Mouse (Mus musculus): ENCODE measurements around the gene Olfr1410. TPM values are rescaled to one million over a fixed set of nuclear protein-coding genes. Genes with fewer than 3 reads are reported as not detected.
A peak's percentile ranks its signal among the peaks of the same experiment; 100 is the strongest.

Olfr1410 gene
- polyA plus RNA-seq, 1 experiment from 2014 or later, result not detected

DNA sequence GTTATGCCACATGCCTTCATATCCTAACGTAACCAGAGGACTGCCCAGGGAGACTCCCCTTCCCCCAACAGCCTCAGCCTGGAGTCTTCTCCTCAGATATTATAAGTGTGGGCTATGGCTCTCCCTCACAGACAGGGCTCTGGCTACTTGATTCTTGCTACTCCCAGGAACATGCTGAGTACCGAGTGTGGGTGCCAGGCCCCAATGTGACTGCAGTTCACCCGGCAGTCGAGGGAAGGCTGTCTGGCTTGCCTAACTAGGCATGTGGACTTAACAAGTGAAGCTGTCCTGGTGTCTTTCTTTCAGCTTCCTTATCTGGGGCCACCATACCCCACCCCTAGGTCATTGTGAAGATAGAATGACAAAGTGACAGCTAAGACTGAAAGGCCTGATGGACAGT, 38.1 kb downstream of the Olfr1410 start:
- Histone ChIP-seq H3K4me3 (no peak overlapping the region), H3K9ac (no peak overlapping the region), H3K36me3 (replicated peaks) (0 out of 2 replicates have a peak, but pooled peaks cover 5% of the 10 kb centered on the region), H3K4me2 (no peak overlapping the region), H3K4me1 (peaks cover 32% of the 10 kb centered on the region), H3K27me3 (replicated peaks) (0 out of 2 replicates have a peak, but pooled peaks cover 3% of the 10 kb centered on the region), H3K9me3 (no peaks in the 10 kb centered on the region), H3K27ac (no peak overlapping the region)
- ATAC-seq (replicated peaks), result no peak
- WGBS, result 82% methylated on average over 4 of the region's 4 CpGs

DNA sequence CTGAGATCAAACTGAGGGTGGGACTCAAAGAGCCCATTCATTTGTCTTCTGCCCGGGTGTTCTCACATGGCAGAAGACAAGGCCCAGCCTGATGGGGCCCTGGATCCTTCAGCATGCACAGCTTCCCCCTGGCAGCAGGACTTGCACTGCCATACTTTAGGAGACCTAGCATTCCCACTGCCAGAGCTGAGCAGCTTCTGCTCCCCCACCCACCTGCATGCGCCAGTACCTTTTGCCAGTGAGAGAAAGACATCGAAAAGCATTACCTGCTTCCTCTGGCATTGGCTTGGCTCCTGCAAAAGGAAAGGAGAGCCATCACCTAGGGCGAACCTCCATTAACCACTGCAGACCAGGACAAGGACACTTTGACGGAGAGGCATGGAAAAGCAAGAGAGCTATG, 39.3 kb downstream of the Olfr1410 start:
- Histone ChIP-seq H3K4me1 (peaks cover 24% of the 10 kb centered on the region), H3K9me3 (no peaks in the 10 kb centered on the region), H3K27me3 (replicated peaks) (0 out of 2 replicates have a peak, but pooled peaks cover 3% of the 10 kb centered on the region), H3K27ac (no peak overlapping the region), H3K4me2 (no peak overlapping the region), H3K36me3 (replicated peaks) (no peaks in the 10 kb centered on the region), H3K4me3 (no peak overlapping the region), H3K9ac (no peak overlapping the region)
- 85% methylated on average over 5 of the region's 5 CpGs for WGBS
- ATAC-seq (replicated peaks), result no peak

DNA sequence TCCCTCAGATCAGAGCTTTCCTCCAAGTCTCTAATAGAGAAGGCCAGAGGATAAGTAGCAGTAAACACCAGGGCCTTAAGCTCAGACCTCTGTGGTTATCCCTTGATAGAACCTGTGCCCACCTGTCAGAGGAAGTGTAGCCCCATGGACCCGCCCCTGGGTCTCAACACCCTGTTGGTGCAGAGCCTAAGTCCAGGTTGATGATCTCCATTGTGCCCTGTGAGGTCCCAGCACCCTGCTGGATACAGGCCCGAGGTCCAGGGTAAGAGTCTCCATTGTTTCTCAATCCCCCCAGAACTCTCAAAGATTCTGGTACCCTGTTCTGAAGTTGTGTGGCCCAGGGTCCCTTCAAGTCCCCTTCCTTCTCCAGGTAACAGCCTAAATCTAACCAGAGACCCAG, 40.5 kb downstream of the Olfr1410 start:
- Histone ChIP-seq H3K9me3 (no peaks in the 10 kb centered on the region), H3K4me1 (peaks cover 13% of the 10 kb centered on the region), H3K27ac (no peak overlapping the region), H3K27me3 (replicated peaks) (0 out of 2 replicates have a peak, but pooled peaks cover 3% of the 10 kb centered on the region), H3K4me3 (no peak overlapping the region), H3K4me2 (no peak overlapping the region), H3K9ac (no peak overlapping the region), H3K36me3 (replicated peaks) (no peaks in the 10 kb centered on the region)
- ATAC-seq (replicated peaks), result no peak
- WGBS, result 45% methylated on average over 2 of the region's 2 CpGs

DNA sequence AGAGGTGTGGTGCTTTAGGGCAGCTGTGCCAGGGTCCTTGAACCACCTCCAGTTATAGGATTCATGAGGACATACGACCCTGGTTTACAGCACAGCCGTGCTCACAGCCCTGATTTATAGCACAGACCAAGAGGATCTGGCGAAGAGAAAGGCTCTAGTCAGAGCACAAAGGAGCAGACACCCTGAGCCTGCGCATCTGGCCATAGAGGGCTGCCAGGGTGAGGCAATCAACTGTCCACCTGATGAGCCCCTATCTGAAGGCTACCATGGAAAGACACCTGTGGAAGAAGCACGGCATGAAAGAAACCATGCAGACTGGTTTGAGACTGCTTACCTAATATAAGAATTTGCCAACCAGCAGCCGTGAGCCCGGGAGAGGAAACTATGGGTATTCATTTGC, 41.0 kb downstream of the Olfr1410 start:
- Histone ChIP-seq H3K9me3 (no peaks in the 10 kb centered on the region), H3K9ac (no peak overlapping the region), H3K27ac (no peak overlapping the region), H3K27me3 (replicated peaks) (0 out of 2 replicates have a peak, but pooled peaks cover 3% of the 10 kb centered on the region), H3K4me2 (no peak overlapping the region), H3K4me3 (no peak overlapping the region), H3K4me1 (peaks cover 11% of the 10 kb centered on the region), H3K36me3 (replicated peaks) (no peaks in the 10 kb centered on the region)
- 78% methylated on average over 7 of the region's 7 CpGs for WGBS
- ATAC-seq (replicated peaks), result no peak

DNA sequence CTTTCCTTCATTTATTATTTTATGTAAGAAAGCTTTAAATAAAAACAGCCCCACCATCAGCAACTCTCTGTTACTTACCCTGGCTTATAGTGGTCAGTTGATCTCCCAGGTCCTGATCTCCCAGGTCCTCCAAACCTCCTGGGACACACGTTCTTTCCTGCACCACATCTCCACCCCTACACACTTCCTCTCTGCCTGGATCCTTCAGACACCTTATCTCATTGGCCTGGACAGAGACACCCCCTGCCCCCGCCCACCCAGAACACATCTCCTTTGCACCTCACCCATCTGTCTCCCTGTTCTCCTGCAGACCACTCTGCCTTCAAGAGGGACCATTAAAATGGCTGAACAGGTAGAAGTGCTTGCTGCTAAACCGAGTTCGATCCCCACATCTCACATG, 41.4 kb downstream of the Olfr1410 start:
- Histone ChIP-seq H3K27ac (no peak overlapping the region), H3K9me3 (no peaks in the 10 kb centered on the region), H3K9ac (no peak overlapping the region), H3K4me3 (no peak overlapping the region), H3K4me2 (no peak overlapping the region), H3K4me1 (peaks cover 11% of the 10 kb centered on the region), H3K36me3 (replicated peaks) (no peaks in the 10 kb centered on the region), H3K27me3 (replicated peaks) (0 out of 2 replicates have a peak, but pooled peaks cover 3% of the 10 kb centered on the region)
- 84% methylated on average over 4 of the region's 4 CpGs for WGBS
- no peak for ATAC-seq (replicated peaks)

DNA sequence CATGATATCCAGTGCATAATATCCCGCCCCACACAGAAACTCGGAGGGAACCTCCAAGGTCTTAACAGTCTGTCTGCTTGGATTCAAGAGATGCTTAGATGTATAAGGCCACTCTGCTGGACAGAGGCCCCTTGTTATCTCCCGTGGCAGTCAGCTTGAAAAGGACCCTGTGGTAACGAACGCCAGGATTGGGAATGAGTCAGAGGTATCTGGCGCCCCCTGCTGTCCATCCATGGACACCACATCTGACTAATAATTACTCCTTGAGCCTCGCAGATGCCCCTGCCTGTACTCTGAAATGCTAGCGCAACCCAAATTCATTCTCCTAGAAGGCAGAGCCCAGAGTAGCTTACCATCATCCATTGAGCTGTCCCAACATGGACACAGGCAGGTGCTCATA, 42.2 kb downstream of the Olfr1410 start:
- Histone ChIP-seq H3K27me3 (replicated peaks) (0 out of 2 replicates have a peak, but pooled peaks cover 3% of the 10 kb centered on the region), H3K27ac (no peak overlapping the region), H3K4me2 (peak overlapping the region; percentile 22), H3K9ac (0 out of 2 replicates have a peak overlapping the region, but pooled peaks have one; percentile 16), H3K4me3 (no peak overlapping the region), H3K9me3 (no peaks in the 10 kb centered on the region), H3K36me3 (replicated peaks) (no peaks in the 10 kb centered on the region), H3K4me1 (peaks cover 6% of the 10 kb centered on the region; the same call in 1 of the 2 replicates)
- peak; percentile 57 for ATAC-seq (replicated peaks)
- WGBS, result 9% methylated on average over 8 of the region's 8 CpGs

DNA sequence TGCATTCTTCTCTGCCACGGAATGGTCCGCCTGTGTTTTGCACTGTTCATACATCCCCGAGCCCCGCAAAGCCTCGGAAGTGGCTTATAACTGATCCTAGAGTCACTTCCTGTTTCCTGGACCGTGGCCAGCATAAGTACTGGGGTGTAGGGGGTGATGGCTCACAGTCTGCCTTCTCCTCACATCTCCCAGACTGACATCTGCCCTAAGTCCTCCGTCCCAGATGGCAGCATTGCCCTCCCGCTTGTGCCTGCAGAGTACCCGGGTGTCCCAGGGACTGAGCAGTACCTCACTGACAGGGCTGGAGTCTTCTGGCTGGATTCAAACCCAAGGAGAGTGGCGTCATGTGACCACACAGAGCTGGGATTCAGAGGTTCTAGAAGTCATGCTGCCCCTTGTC, 42.6 kb downstream of the Olfr1410 start:
- 57% methylated on average over 10 of the region's 10 CpGs for WGBS
- H3K4me1 ChIP-seq, result peaks cover 5% of the 10 kb centered on the region; the same call in 1 of the 2 replicates
- H3K4me3 ChIP-seq, result no peak overlapping the region
- no peak overlapping the region for H3K27ac ChIP-seq
- 0 out of 2 replicates have a peak, but pooled peaks cover 3% of the 10 kb centered on the region for H3K27me3 ChIP-seq (replicated peaks)
- ATAC-seq (replicated peaks), result no peak; the same call in 1 of the 2 replicates
- no peaks in the 10 kb centered on the region for H3K36me3 ChIP-seq (replicated peaks)
- H3K9ac ChIP-seq, result peak overlapping the region; percentile 16; the same call in 1 of the 2 replicates
- peak overlapping the region; percentile 22 for H3K4me2 ChIP-seq
- H3K9me3 ChIP-seq, result no peaks in the 10 kb centered on the region

DNA sequence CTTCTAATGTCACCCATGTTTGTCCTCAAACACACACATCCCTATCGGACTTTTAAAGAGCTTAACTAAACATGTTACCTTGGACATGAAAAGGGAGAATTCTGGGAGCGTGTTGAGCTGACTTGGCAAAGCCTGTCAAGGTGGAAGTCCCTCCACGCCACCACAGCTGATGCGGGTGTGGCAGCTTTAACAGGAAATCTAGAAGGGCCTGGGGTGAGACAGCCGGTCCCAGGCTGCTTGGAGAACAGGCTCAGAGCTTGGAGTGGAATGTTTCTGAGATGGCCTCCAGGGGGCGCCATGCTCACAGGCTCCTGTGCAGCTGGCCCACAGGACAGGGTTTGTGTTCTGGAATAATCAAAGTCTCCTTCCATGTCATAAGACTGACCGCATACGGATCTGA, 43.1 kb downstream of the Olfr1410 start, which contains the start of gene Otos:
Gene Otos, minus strand, starts transcription at position 169 of the 400 bp plus-strand sequence.
- Histone ChIP-seq H3K4me2 (peak within 1 kb of the TSS; percentile 22), H3K4me3 (no peak within 1 kb of the TSS), H3K9me3 (no peaks in the 10 kb centered on the region), H3K4me1 (peaks cover 5% of the 10 kb centered on the region; the same call in 1 of the 2 replicates), H3K36me3 (replicated peaks) (no peaks in the 10 kb centered on the region), H3K27ac (no peak within 1 kb of the TSS), H3K9ac (peak within 1 kb of the TSS; percentile 16; the same call in 1 of the 2 replicates), H3K27me3 (replicated peaks) (0 out of 2 replicates have a peak, but pooled peaks cover 3% of the 10 kb centered on the region)
- peak; percentile 57 for ATAC-seq (replicated peaks)
- WGBS, result 27% methylated on average over 8 of the region's 8 CpGs

DNA sequence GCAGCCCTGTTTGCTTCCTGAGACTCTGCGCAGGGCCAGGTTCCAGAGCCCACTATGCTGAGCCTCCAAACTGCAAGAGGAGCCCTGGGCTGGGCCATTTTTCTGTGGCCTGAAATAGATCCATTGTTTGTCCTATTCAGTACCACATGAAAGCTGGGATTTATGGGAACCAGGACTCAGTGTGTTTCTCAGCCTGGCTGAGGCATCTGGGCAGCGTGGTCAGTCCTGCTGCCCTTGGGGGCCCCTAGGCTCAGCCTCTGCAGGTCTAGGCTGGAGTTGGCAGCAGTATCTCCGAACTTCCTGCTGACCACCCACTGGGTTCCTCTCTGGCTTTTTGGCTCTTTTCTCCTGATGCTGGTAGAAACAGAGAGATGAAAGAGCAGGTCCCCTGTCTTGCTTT, 45.9 kb downstream of the Olfr1410 start:
- no peak for ATAC-seq (replicated peaks)
- 50% methylated on average over 3 of the region's 3 CpGs for WGBS
- no peak overlapping the region for H3K9ac ChIP-seq

DNA sequence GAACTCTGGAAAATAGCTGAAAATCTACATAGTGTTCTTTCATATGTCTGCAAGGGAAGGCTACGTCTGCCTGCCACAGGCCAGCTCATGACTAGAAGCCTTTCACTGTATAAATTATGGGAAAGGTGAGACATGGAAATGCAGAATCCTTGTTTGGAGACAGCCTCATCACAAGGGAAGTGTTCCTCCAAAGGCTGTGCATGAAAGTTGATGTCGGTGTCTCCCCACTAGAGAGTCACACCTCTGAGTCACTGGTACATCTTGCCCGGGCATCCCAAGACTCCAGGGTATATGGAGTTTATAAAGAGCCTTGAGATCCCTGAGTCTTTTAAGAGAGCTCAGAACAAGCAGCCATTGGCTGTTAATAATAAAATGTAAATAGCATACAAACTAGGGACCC, 47.6 kb downstream of the Olfr1410 start:
- ATAC-seq (replicated peaks), result no peak
- H3K36me3 ChIP-seq (replicated peaks), result no peaks in the 10 kb centered on the region
- H3K4me1 ChIP-seq, result 0 out of 2 replicates have a peak, but pooled peaks cover 2% of the 10 kb centered on the region
- 93% methylated on average over 3 of the region's 3 CpGs for WGBS
- H3K27me3 ChIP-seq (replicated peaks), result 0 out of 2 replicates have a peak, but pooled peaks cover 2% of the 10 kb centered on the region
- no peak overlapping the region for H3K4me3 ChIP-seq
- no peak overlapping the region for H3K9ac ChIP-seq
- H3K27ac ChIP-seq, result no peak overlapping the region
- H3K9me3 ChIP-seq, result no peaks in the 10 kb centered on the region
- H3K4me2 ChIP-seq, result no peak overlapping the region

More for the DNA sequence above, 45.9 kb downstream of the Olfr1410 start:
- 0 out of 2 replicates have a peak, but pooled peaks cover 3% of the 10 kb centered on the region for H3K27me3 ChIP-seq (replicated peaks)
- H3K4me1 ChIP-seq, result peaks cover 5% of the 10 kb centered on the region; the same call in 1 of the 2 replicates
- no peaks in the 10 kb centered on the region for H3K36me3 ChIP-seq (replicated peaks)
- H3K27ac ChIP-seq, result no peak overlapping the region
- no peak overlapping the region for H3K4me3 ChIP-seq
- H3K9me3 ChIP-seq, result no peaks in the 10 kb centered on the region
- H3K4me2 ChIP-seq, result no peak overlapping the region

DNA sequence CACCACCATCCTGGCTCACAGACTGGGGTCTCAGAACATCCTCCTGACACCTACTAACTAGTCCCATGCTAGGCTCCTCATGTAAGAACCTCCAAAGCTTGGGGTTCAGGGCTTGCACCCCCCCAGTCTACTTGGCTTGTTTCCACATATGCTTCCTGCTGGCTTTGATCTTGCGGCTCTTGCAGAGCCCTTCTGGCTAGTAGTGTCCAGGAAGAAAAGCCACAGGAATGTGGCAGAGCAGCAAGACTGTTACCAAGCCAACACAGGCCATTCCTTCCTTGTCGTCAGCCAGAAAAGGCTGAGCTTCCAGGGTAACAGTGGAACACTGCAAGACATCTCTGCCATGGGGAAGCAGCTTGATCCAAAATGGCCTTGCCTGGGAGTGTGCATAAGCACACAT, 49.1 kb downstream of the Olfr1410 start:
- Histone ChIP-seq H3K4me1 (no peaks in the 10 kb centered on the region), H3K27me3 (replicated peaks) (no peaks in the 10 kb centered on the region), H3K4me2 (no peak overlapping the region), H3K9ac (no peak overlapping the region), H3K4me3 (no peak overlapping the region), H3K9me3 (no peaks in the 10 kb centered on the region), H3K36me3 (replicated peaks) (no peaks in the 10 kb centered on the region), H3K27ac (no peak overlapping the region)
- 70% methylated on average over 2 of the region's 2 CpGs for WGBS
- ATAC-seq (replicated peaks), result no peak

DNA sequence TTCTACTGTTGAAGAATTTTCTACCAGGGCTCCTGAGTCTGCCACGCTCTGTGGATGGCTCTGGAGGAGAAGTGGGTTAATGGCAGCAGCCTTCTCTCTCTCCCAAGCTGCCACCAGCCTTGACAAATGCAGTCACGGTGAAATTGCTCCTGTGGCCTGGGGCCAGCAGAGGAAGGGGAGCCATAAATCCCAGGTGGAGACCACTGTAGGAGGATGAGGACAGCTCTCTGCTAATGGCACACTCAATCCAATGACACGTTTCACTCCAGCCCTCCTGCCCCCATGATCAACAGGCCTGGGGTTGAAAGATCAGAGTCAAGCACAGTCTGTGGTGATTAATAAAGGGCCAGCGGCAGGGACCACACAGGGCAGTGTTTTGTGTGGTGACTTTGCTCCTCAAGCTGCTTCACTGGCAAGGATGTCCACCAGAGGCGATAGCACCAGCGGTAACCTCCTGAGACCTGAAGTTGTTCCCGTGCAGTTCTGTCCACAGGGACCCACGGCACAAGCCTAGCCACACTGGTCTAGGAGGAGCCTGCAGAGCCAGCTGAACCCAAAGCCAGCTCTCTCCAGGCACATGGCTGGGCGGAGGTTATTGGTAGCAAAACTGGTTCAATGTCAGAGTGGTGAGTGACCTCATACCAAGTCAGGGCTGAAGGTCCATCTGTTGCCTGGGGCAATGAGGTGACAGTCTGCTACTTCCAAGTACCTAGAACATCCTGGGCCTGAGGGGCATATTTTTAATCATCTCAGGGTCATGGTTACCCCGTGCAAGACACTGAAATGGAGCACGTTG, 51.6 kb downstream of the Olfr1410 start:
- no peak overlapping the region for H3K4me3 ChIP-seq
- no peaks in the 10 kb centered on the region for H3K4me1 ChIP-seq
- WGBS, result 80% methylated on average over 11 of the region's 11 CpGs
- no peak overlapping the region for H3K4me2 ChIP-seq
- no peaks in the 10 kb centered on the region for H3K27me3 ChIP-seq (replicated peaks)
- no peaks in the 10 kb centered on the region for H3K9me3 ChIP-seq
- no peak for ATAC-seq (replicated peaks)
- H3K36me3 ChIP-seq (replicated peaks), result no peaks in the 10 kb centered on the region
- no peak overlapping the region for H3K9ac ChIP-seq
- H3K27ac ChIP-seq, result no peak overlapping the region
